Mouse (Mus musculus): ENCODE data around the gene Rps3. TPM values are rescaled to one million over a fixed set of nuclear protein-coding genes. Genes with fewer than 3 reads are reported as not detected.

Gene Rps3
- polyA plus RNA-seq, 1 experiment from 2014 or later: 733 TPM

DNA sequence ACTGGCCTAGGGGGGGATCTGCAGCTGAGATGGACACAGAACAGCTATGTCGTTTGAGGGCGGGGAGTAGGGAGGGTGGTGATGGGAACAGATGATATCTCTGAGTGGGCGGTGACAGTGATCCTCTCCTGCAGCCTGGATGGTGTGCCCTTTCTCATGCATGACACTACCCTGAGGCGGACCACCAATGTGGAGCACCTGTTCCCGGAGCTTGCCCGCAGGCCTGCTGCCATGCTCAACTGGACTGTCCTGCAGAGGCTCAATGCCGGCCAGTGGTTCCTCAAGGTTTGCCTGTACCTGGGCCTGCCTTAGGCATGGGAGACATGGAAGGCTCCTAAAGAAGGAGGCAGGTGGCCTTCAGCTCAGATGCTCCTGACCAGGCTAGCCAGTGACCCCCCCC lies 30.7 kb downstream of the Rps3 start:
- no peaks in the 10 kb centered on the region for H3K27me3 ChIP-seq (ENCODE audit: control insufficient read depth, insufficient read depth, low read length)
- no peak overlapping the region for H3K27ac ChIP-seq (replicated peaks)
- no peak overlapping the region for H3K9ac ChIP-seq (ENCODE audit: low read length)
- WGBS: 85% methylated on average over 7 of the region's 7 CpGs
- DNase-seq (ENCODE audit: low spot score) (no peak), ATAC-seq (ENCODE audit: low FRiP score, low TSS enrichment) (no peak)
- no peaks in the 10 kb centered on the region for H3K4me1 ChIP-seq (replicated peaks; ENCODE audit: control insufficient read depth, insufficient read depth)
- H3K4me3 ChIP-seq (ENCODE audit: low read depth, low read length): no peak overlapping the region
- H3K4me2 ChIP-seq (replicated peaks; ENCODE audit: low read depth): no peak overlapping the region
- TF ChIP-seq CTCF (IDR thresholded peaks at IDR 0.05; ENCODE audit: low read depth) (no peak), EP300 (optimal IDR thresholded peaks at IDR 0.05) (no peak)
- H3K9me3 ChIP-seq (ENCODE audit: control insufficient read depth, low read length): no peaks in the 10 kb centered on the region
- no peaks in the 10 kb centered on the region for H3K36me3 ChIP-seq (ENCODE audit: control insufficient read depth, insufficient read depth, low read length)

DNA sequence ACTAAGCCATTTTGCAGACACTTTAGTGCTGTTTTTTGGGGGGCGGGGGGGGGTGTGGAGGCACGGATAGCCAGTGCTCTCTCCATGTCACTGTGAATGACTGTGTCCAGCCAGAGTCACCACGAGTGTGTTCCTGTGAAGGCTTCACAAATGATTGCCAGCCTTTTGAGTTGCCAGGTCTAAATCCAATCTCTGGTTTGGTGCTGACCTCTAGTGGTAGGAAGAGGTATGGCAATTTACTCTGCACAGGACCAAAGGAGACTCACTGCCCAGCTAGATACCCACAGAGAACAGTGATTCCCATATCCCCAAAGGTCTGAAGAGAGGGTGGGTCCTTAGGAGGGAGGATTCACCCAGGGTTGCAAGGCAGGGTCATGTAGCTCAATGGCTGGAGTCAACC lies 32.8 kb downstream of the Rps3 start:
- Histone ChIP-seq H3K9me3 (ENCODE audit: control insufficient read depth, low read length) (no peaks in the 10 kb centered on the region), H3K4me1 (replicated peaks; ENCODE audit: control insufficient read depth, insufficient read depth) (no peaks in the 10 kb centered on the region), H3K4me2 (replicated peaks; ENCODE audit: low read depth) (no peak overlapping the region), H3K4me3 (ENCODE audit: low read depth, low read length) (no peak overlapping the region), H3K36me3 (ENCODE audit: control insufficient read depth, insufficient read depth, low read length) (no peaks in the 10 kb centered on the region), H3K27me3 (ENCODE audit: control insufficient read depth, insufficient read depth, low read length) (no peaks in the 10 kb centered on the region), H3K27ac (replicated peaks) (no peak overlapping the region), H3K9ac (ENCODE audit: low read length) (no peak overlapping the region)
- ATAC-seq (ENCODE audit: low FRiP score, low TSS enrichment) (peak; percentile 22), DNase-seq (ENCODE audit: low spot score) (peak; percentile 75)
- no peak for TF ChIP-seq EP300 (optimal IDR thresholded peaks at IDR 0.05)
- TF ChIP-seq CTCF (IDR thresholded peaks at IDR 0.05; ENCODE audit: low read depth): peak; percentile 97
- 0% methylated on average over 3 of the region's 3 CpGs for WGBS

DNA sequence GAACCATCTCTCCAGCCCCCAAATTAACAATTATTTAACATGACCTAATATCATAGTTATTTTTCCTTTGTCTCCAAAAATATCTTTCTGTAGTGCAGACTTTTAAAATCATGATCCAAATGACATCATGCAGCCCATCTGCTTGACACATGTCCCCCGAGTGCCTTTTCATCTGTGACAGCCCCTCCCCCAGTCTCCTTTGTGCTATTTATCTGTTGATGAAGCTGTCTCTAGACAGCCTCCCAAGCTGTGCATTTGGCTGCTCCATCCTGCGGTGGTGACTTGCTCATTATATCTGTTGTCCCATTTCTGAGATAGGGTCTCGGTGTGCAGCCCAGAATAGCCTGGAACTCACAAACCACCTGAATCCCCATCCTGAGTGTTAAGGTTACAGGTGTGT lies 33.8 kb downstream of the Rps3 start:
- H3K4me1 ChIP-seq (replicated peaks; ENCODE audit: control insufficient read depth, insufficient read depth): no peaks in the 10 kb centered on the region
- ATAC-seq (ENCODE audit: low FRiP score, low TSS enrichment) (no peak), DNase-seq (ENCODE audit: low spot score) (no peak)
- no peaks in the 10 kb centered on the region for H3K9me3 ChIP-seq (ENCODE audit: control insufficient read depth, low read length)
- TF ChIP-seq EP300 (optimal IDR thresholded peaks at IDR 0.05) (no peak), CTCF (IDR thresholded peaks at IDR 0.05; ENCODE audit: low read depth) (no peak)
- no peak overlapping the region for H3K4me2 ChIP-seq (replicated peaks; ENCODE audit: low read depth)
- H3K27ac ChIP-seq (replicated peaks): no peak overlapping the region
- H3K27me3 ChIP-seq (ENCODE audit: control insufficient read depth, insufficient read depth, low read length): no peaks in the 10 kb centered on the region
- H3K9ac ChIP-seq (ENCODE audit: low read length): no peak overlapping the region
- H3K4me3 ChIP-seq (ENCODE audit: low read depth, low read length): no peak overlapping the region
- no peaks in the 10 kb centered on the region for H3K36me3 ChIP-seq (ENCODE audit: control insufficient read depth, insufficient read depth, low read length)
- 66% methylated on average over 3 of the region's 3 CpGs for WGBS

DNA sequence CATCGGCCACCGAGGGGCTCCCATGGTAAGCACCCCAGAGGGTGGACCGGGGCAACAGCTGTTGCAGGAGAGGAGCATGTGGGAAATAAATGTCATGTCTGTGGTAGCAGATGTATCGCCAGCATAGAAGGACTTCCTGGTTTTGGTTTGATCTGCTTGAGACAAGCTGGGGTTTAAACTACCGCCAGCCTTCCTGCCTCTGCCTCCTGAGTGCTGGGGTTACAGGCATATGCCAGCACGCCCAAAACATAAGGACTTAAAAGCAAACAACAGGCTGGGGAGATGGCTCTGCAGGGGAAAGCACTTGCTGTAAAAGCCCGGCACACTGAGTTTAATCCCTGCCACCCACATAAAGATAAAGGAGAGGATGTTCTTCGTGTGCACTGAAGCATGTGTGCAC lies 34.5 kb downstream of the Rps3 start:
- no peak for DNase-seq (ENCODE audit: low spot score)
- Histone ChIP-seq H3K27me3 (ENCODE audit: control insufficient read depth, insufficient read depth, low read length) (no peaks in the 10 kb centered on the region), H3K36me3 (ENCODE audit: control insufficient read depth, insufficient read depth, low read length) (no peaks in the 10 kb centered on the region)

DNA sequence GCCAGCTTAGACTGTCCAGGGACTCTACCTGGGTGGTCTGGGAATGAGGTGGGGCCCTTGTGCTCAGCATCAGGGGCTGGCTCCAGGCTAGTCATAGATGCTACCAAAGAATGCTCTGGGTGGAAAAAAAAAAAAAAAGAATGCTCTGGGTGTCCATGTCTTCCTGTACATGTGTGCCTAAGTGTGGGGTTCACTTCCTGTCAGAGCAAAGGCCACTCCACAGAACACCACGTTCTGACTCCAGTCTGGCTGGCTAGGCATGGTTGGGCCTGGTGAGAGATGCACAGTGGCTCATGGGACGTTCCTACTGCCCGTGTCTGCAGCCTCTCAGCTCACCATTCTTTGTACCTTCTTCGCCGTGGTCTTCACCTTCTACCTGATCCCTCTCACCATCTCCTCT lies 34.9 kb downstream of the Rps3 start:
- Histone ChIP-seq H3K9ac (ENCODE audit: low read length) (no peak overlapping the region), H3K9me3 (ENCODE audit: control insufficient read depth, low read length) (no peaks in the 10 kb centered on the region), H3K27me3 (ENCODE audit: control insufficient read depth, insufficient read depth, low read length) (no peaks in the 10 kb centered on the region), H3K27ac (replicated peaks) (no peak overlapping the region), H3K4me3 (ENCODE audit: low read depth, low read length) (no peak overlapping the region), H3K36me3 (ENCODE audit: control insufficient read depth, insufficient read depth, low read length) (no peaks in the 10 kb centered on the region), H3K4me2 (replicated peaks; ENCODE audit: low read depth) (no peak overlapping the region), H3K4me1 (replicated peaks; ENCODE audit: control insufficient read depth, insufficient read depth) (no peaks in the 10 kb centered on the region)
- 72% methylated on average over 5 of the region's 5 CpGs for WGBS
- DNase-seq (ENCODE audit: low spot score): no peak
- no peak for TF ChIP-seq EP300 (optimal IDR thresholded peaks at IDR 0.05)
- no peak for TF ChIP-seq CTCF (IDR thresholded peaks at IDR 0.05; ENCODE audit: low read depth)
- no peak for ATAC-seq (ENCODE audit: low FRiP score, low TSS enrichment)

More for the DNA sequence above, 34.5 kb downstream of the Rps3 start:
- Histone ChIP-seq H3K27ac (replicated peaks) (no peak overlapping the region), H3K4me2 (replicated peaks; ENCODE audit: low read depth) (no peak overlapping the region), H3K4me1 (replicated peaks; ENCODE audit: control insufficient read depth, insufficient read depth) (no peaks in the 10 kb centered on the region), H3K4me3 (ENCODE audit: low read depth, low read length) (no peak overlapping the region), H3K9ac (ENCODE audit: low read length) (no peak overlapping the region), H3K9me3 (ENCODE audit: control insufficient read depth, low read length) (no peaks in the 10 kb centered on the region)
- TF ChIP-seq EP300 (optimal IDR thresholded peaks at IDR 0.05) (no peak), CTCF (IDR thresholded peaks at IDR 0.05; ENCODE audit: low read depth) (no peak)
- 62% methylated on average over 8 of the region's 8 CpGs for WGBS
- ATAC-seq (ENCODE audit: low FRiP score, low TSS enrichment): no peak

DNA sequence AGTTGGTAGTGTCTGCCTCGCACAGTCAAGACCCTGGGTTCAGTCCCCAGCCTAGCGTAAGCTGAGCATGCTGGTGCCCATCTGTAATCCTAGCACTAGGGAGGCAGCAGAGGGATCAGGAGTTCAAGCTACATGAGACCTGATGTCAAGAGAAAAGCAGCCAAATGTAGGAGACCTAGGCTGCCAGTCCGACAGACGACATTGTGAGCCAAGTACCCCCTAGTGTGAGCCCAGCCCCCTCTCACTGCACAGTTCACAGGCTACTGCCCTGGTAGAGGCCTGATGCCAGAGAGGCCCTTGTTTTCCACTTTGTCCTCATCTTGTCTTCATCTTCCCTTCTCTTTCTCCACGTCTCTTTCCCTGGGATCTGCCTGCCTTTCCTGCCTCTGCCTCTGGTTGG lies 36.2 kb downstream of the Rps3 start:
- ATAC-seq (ENCODE audit: low FRiP score, low TSS enrichment) (no peak), DNase-seq (ENCODE audit: low spot score) (no peak)
- H3K9ac ChIP-seq (ENCODE audit: low read length): no peak overlapping the region
- WGBS: 89% methylated on average over 5 of the region's 5 CpGs
- no peaks in the 10 kb centered on the region for H3K4me1 ChIP-seq (replicated peaks; ENCODE audit: control insufficient read depth, insufficient read depth)
- H3K36me3 ChIP-seq (ENCODE audit: control insufficient read depth, insufficient read depth, low read length): no peaks in the 10 kb centered on the region
- TF ChIP-seq CTCF (IDR thresholded peaks at IDR 0.05; ENCODE audit: low read depth) (no peak), EP300 (optimal IDR thresholded peaks at IDR 0.05) (no peak)
- no peaks in the 10 kb centered on the region for H3K27me3 ChIP-seq (ENCODE audit: control insufficient read depth, insufficient read depth, low read length)
- H3K4me2 ChIP-seq (replicated peaks; ENCODE audit: low read depth): no peak overlapping the region
- no peak overlapping the region for H3K4me3 ChIP-seq (ENCODE audit: low read depth, low read length)
- no peaks in the 10 kb centered on the region for H3K9me3 ChIP-seq (ENCODE audit: control insufficient read depth, low read length)
- no peak overlapping the region for H3K27ac ChIP-seq (replicated peaks)
